Mouse (Mus musculus): ENCODE measurements around the gene Ptpdc1.

DNA sequence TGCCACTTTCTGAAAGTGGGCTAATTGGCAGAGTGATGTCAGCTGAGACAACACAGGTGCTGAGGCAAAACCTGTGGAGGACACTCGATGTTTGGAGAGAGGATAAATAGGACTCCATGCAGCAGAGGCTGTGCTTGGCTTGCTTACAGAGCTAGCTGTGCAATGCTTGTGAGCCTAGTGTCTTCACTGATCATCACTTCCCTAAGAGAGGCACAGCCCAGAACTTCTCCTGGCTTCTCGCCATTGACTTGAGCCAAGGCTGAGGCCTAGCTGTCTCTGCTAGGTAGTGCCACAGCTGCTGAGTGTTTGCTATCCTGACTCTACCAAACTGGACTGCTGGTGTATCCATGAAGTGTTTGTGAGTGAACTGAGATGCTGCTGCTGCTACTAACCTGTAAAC, 94.8 kb downstream of the Ptpdc1 start:
- TF ChIP-seq POLR2A (IDR thresholded peaks at IDR 0.05; ENCODE audit: borderline replicate concordance, low read depth, low read length) (no peak), CTCF (IDR thresholded peaks at IDR 0.05; ENCODE audit: low read depth, low read length) (no peak)

Measured in bone marrow macrophage, adult 2 months (primary cell).